Mouse (Mus musculus) bone marrow, adult 2 months (tissue): Measurements from ENCODE around the gene Dnaja2.

Source experiments
- CTCF ChIP-seq: fragments of 200-500 bp; IDR thresholded peaks from 2 replicates; pipeline ENCODE4 v1.5.1; 2011; ENCODE audit warnings: low read length, control low read depth; ENCODE audit not compliant: control insufficient read depth, insufficient read depth
- POLR2A ChIP-seq: fragments of 200-500 bp; IDR thresholded peaks from 2 replicates; pipeline ENCODE4 v1.6.1; 2011; ENCODE audit warnings: low read depth, mild to moderate bottlenecking, control low read depth, low read length, borderline replicate concordance; ENCODE audit not compliant: control insufficient read depth

- no peak for TF ChIP-seq CTCF
- TF ChIP-seq POLR2A = no peak
Measured at GRCm38 (mm10) chr8:85554391-85555180, 558 bp downstream of the Dnaja2 start.
